Mouse (Mus musculus) kidney, postnatal 4 days (tissue): ENCODE data around the gene Spg7.
A peak's percentile ranks its signal among the peaks of the same experiment; 100 is the strongest.
"Not testable (repeated sequence)": the region's sequence is repeated elsewhere in the genome, so short reads cannot be mapped to it uniquely, and the experiment has no call there.

Experiments
- DNase-seq, 2 experiments: peaks; one replicate each; pipeline ENCODE4 v3.0.0; 2021; ENCODE audit warnings: mixed read lengths in 2 of 2

The Spg7 gene

GRCm38 (mm10) chr8:123062721-123063120, at the start of gene Spg7:
Gene Spg7 (plus strand): TSS chr8:123062942.
- DNase-seq: no peak

GRCm38 (mm10) chr8:123014429-123014828, 48.3 kb upstream of the Spg7 start:
- no peak for DNase-seq

- DNase-seq: no peak
Observed at GRCm38 (mm10) chr8:123015074-123015473, 47.7 kb upstream of the Spg7 start.

- DNase-seq: no peak
Observed at GRCm38 (mm10) chr8:123017143-123017542, 45.6 kb upstream of the Spg7 start.

- no peak for DNase-seq
Observed at GRCm38 (mm10) chr8:123018484-123019164, 44.1 kb upstream of the Spg7 start.

GRCm38 (mm10) chr8:123020084-123020483, 42.7 kb upstream of the Spg7 start:
- no peak for DNase-seq

- DNase-seq: no peak
Observed at GRCm38 (mm10) chr8:123020859-123021258, 41.9 kb upstream of the Spg7 start.

GRCm38 (mm10) chr8:123021259-123021658, 41.5 kb upstream of the Spg7 start:
- no peak for DNase-seq

- DNase-seq: no peak
Observed at GRCm38 (mm10) chr8:123022727-123023126, 40.0 kb upstream of the Spg7 start.

- no peak for DNase-seq
Observed at GRCm38 (mm10) chr8:123024226-123024625, 38.5 kb upstream of the Spg7 start.

- no peak for DNase-seq
Observed at GRCm38 (mm10) chr8:123025951-123026351, 36.8 kb upstream of the Spg7 start.

GRCm38 (mm10) chr8:123027786-123028185, 35.0 kb upstream of the Spg7 start:
- DNase-seq: no peak

- not testable (repeated sequence) for DNase-seq
Observed at GRCm38 (mm10) chr8:123030091-123030490, 32.7 kb upstream of the Spg7 start.

GRCm38 (mm10) chr8:123031321-123031978, 31.3 kb upstream of the Spg7 start:
- no peak for DNase-seq

- DNase-seq: no peak
Observed at GRCm38 (mm10) chr8:123032730-123033129, 30.0 kb upstream of the Spg7 start.

GRCm38 (mm10) chr8:123033431-123033830, 29.3 kb upstream of the Spg7 start:
- DNase-seq: no peak

- no peak for DNase-seq
Observed at GRCm38 (mm10) chr8:123034171-123034570, 28.6 kb upstream of the Spg7 start.

GRCm38 (mm10) chr8:123036956-123037355, 25.8 kb upstream of the Spg7 start:
- peak in 1 of 2 experiments; percentile 25 for DNase-seq

GRCm38 (mm10) chr8:123037487-123037886, 25.3 kb upstream of the Spg7 start:
- no peak for DNase-seq

GRCm38 (mm10) chr8:123038351-123038750, 24.4 kb upstream of the Spg7 start:
- no peak for DNase-seq

- no peak for DNase-seq
Observed at GRCm38 (mm10) chr8:123039376-123040109, 23.2 kb upstream of the Spg7 start.

GRCm38 (mm10) chr8:123040110-123040650, 22.6 kb upstream of the Spg7 start:
- DNase-seq: peak in 1 of 2 experiments; percentile 46

GRCm38 (mm10) chr8:123041008-123041773, 21.6 kb upstream of the Spg7 start:
- peak; percentile 66 to 77 for DNase-seq
